Mouse (Mus musculus) midbrain, embryonic 14.5 days (tissue): ENCODE data around the gene Trmt13. TPM values are rescaled to one million over a fixed set of nuclear protein-coding genes. Genes with fewer than 3 reads are reported as not detected.

Experiments
- ATAC-seq: fragments of 200-750 bp; cut with Nextera tagmentation; 2 replicates; pipeline ENCODE4 v1.8.0; 2017; ENCODE audit warnings: moderate number of reproducible peaks, moderate library complexity; ENCODE audit not compliant: low FRiP score, low TSS enrichment
- DNase-seq: peaks from one replicate; pipeline ENCODE4 v3.0.0-alpha.2; 2015
- H3K27ac ChIP-seq: fragments of 300-500 bp; sonication (generic); replicated peaks from 2 replicates; pipeline ENCODE4 v1.5.1; 2014; ENCODE audit warnings: mild to moderate bottlenecking, low read depth, low read length, moderate library complexity
- H3K27me3 ChIP-seq: fragments of 300-500 bp; sonication (generic); 2 replicates; pipeline ENCODE4 v1.6.1; 2014; ENCODE audit warnings: low read length, control low read depth, mixed read lengths; ENCODE audit not compliant: control insufficient read depth, insufficient read depth
- H3K36me3 ChIP-seq: fragments of 300-500 bp; sonication (generic); 2 replicates; pipeline ENCODE4 v1.6.1; 2014; ENCODE audit warnings: low read length, control low read depth; ENCODE audit not compliant: control insufficient read depth, insufficient read depth
- H3K4me1 ChIP-seq: fragments of 300-500 bp; sonication (generic); 2 replicates; pipeline ENCODE4 v1.6.1; 2014; ENCODE audit warnings: mild to moderate bottlenecking, antibody characterized with exemption, low read length, control low read depth; ENCODE audit not compliant: control insufficient read depth, insufficient read depth
- H3K4me2 ChIP-seq: fragments of 300-500 bp; sonication (generic); 2 replicates; pipeline ENCODE4 v1.6.1; 2014; ENCODE audit warnings: mild to moderate bottlenecking, low read length, moderate library complexity
- H3K4me3 ChIP-seq: fragments of 300-500 bp; sonication (generic); replicated peaks from 2 replicates; pipeline ENCODE4 v1.5.1; 2014; ENCODE audit warnings: low read depth, low read length
- H3K9ac ChIP-seq: fragments of 300-500 bp; sonication (generic); replicated peaks from 2 replicates; pipeline ENCODE4 v1.6.1; 2014; ENCODE audit warnings: mild to moderate bottlenecking, low read length, moderate library complexity
- H3K9me3 ChIP-seq: fragments of 300-500 bp; sonication (generic); 2 replicates; pipeline ENCODE4 v1.6.1; 2016; ENCODE audit warnings: low read length, control low read depth, mixed read lengths; ENCODE audit not compliant: control insufficient read depth
- WGBS: fragments of 180-500 bp; shearing (Covaris S2); extraction: QIAGEN DNeasy Blood & Tissue Kit; methylation state at CpG from one replicate; pipeline ENCODE4 v1.1.7; 2014; 5-methylcytosine and 5-hydroxymethylcytosine counted together
- polyA plus RNA-seq: library from polyadenylated mRNA; unstranded; fragments of >200 nt; fragmentation: Nextera tagmentation; extraction: Ambion mirVana; gene quantifications from 2 replicates; pipeline ENCODE4 v1.2.1, GENCODE M21; 2014

Gene Trmt13
- polyA plus RNA-seq, 1 experiment from 2014 or later, result 22.9 TPM

DNA sequence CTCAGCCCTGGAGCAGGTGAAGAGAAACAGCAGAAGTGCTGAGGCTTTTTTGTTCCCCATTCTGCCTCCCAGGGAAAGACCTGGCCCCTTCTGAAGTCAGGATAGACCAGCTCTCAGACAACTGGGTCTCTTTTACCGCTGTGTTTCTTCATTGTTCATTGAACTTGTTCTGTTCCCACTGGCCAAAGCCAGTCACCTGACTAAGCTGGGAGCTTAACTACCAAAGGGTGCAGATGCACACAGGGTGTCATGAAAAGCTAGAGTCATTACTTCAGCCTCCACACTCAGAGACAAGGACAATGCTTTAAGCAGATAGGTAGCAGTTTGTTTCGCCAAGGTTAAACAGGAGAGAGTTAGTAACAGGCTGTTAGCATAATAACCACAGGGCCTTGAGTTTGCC, 72.3 kb downstream of the Trmt13 start:
- no peak overlapping the region for H3K4me2 ChIP-seq
- peaks cover 60% of the 10 kb centered on the region for H3K36me3 ChIP-seq
- ATAC-seq, result no peak
- no peaks in the 10 kb centered on the region for H3K4me1 ChIP-seq
- no peak overlapping the region for H3K27ac ChIP-seq
- 91% methylated on average over 2 of the region's 2 CpGs for WGBS
- no peaks in the 10 kb centered on the region for H3K9me3 ChIP-seq
- H3K4me3 ChIP-seq, result no peak overlapping the region
- no peaks in the 10 kb centered on the region for H3K27me3 ChIP-seq
- no peak overlapping the region for H3K9ac ChIP-seq
- no peak for DNase-seq

DNA sequence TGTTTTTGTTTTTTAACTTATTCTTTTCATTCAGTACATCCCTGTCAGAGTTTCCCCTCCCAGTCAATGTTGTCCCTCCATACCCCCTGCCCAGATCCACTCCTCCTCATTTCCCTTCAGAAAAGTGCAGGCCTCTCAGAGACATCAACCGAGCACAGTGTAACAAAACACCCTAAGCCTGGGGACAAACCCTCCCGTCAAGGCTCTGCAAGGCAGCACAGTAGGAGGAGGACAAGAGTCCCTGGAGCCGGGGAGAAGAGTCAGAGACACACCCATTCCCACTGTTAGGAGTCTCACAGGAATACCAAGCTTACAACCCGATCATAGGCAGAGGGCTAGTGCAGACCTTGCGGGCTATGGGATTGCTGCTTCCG, 77.2 kb downstream of the Trmt13 start:
- no peak for DNase-seq
- Histone ChIP-seq H3K9me3 (no peaks in the 10 kb centered on the region), H3K4me2 (no peak overlapping the region), H3K27ac (no peak overlapping the region), H3K27me3 (no peaks in the 10 kb centered on the region), H3K4me3 (no peak overlapping the region), H3K9ac (no peak overlapping the region), H3K36me3 (peaks cover 63% of the 10 kb centered on the region), H3K4me1 (no peaks in the 10 kb centered on the region)
- no peak for ATAC-seq
- 47% methylated on average over 6 of the region's 6 CpGs for WGBS

DNA sequence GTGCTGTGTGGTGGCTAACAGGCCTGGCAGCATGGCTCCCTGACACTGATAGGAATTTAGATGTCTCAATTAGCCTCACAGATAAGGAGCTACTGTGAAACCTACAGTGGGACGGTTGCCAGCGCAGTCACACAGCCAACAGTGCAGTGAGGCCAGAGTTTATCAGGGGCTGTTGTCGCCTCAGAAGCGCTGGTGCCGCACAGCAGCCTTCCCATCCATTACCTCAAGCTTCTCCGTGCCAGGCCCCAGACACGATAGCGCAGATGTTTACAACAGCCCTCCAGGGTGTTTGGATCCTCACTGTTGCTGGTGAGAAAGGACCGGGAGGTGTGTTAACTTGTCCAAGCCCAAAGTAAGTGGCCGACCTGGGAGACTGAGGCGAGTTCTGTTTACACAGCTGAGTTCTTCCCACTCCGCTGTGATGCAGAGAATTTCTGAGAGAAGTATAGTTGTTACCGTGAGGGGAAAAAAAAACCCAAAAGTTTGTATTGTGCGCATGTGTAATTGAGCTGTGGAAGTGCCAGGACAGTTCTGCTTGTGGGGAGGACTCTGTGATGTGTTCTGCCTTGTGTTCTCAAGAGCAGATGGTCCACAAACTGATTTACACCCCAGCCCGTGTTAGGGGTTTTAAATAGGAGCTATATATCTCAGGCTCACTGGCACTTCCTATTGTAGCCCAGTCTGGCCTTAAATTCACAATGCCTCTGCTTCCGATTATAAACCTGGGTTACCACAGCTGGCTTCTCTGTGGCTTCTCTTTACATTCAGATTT, 77.8 kb downstream of the Trmt13 start:
- peaks cover 58% of the 10 kb centered on the region for H3K36me3 ChIP-seq
- H3K9me3 ChIP-seq, result no peaks in the 10 kb centered on the region
- H3K27me3 ChIP-seq, result no peaks in the 10 kb centered on the region
- H3K4me2 ChIP-seq, result no peak overlapping the region
- ATAC-seq (no peak), DNase-seq (no peak)
- WGBS, result 70% methylated on average over 16 of the region's 16 CpGs
- H3K9ac ChIP-seq, result no peak overlapping the region
- H3K4me1 ChIP-seq, result no peaks in the 10 kb centered on the region
- H3K4me3 ChIP-seq, result no peak overlapping the region
- no peak overlapping the region for H3K27ac ChIP-seq

Other genes starting within 250 kb of the Trmt13 start
- gene Cdc14a, start 190.6 kb downstream of the Trmt13 start, polyA plus RNA-seq, result 3.5 and 6.2 TPM in 2 replicates
- 120 and 126 TPM in 2 replicates for gene Rtca, start 106.4 kb downstream of the Trmt13 start, polyA plus RNA-seq
- gene Dbt, start 101.5 kb downstream of the Trmt13 start, polyA plus RNA-seq, result 7.3 and 7.5 TPM in 2 replicates
- 0.34 and 0.49 TPM in 2 replicates for gene Lrrc39, start 51.6 kb downstream of the Trmt13 start, polyA plus RNA-seq
- gene Sass6, start 19.6 kb downstream of the Trmt13 start, polyA plus RNA-seq, result 10.0 and 16.2 TPM in 2 replicates
- gene Mfsd14a, start 48.1 kb upstream of the Trmt13 start, polyA plus RNA-seq, result 61.4 and 75.5 TPM in 2 replicates
- gene Gm43191, start 66.7 kb upstream of the Trmt13 start, polyA plus RNA-seq, result not detected in 2 replicates
- 7.9 and 8.3 TPM in 2 replicates for gene Slc35a3, start 98.2 kb upstream of the Trmt13 start, polyA plus RNA-seq
- 12.3 and 17.4 TPM in 2 replicates for gene Agl, start 193.6 kb upstream of the Trmt13 start, polyA plus RNA-seq
- 4.0 and 5.6 TPM in 2 replicates for gene Frrs1, start 244.9 kb upstream of the Trmt13 start, polyA plus RNA-seq